Mouse (Mus musculus) cerebellum, adult 2 months (tissue): ENCODE data around the gene Slk.

ENCODE experiments used
- CTCF ChIP-seq: fragments of 200-500 bp; IDR thresholded peaks from 2 replicates; pipeline ENCODE4 v1.5.1; 2011; ENCODE audit warnings: low read depth, mild to moderate bottlenecking, control low read depth, low read length, moderate library complexity, borderline replicate concordance; ENCODE audit not compliant: insufficient read depth
- POLR2A ChIP-seq: fragments of 200-500 bp; IDR thresholded peaks from 2 replicates; pipeline ENCODE4 v1.6.1; 2011; ENCODE audit warnings: low read length, control low read depth, borderline replicate concordance; ENCODE audit not compliant: insufficient read depth

DNA sequence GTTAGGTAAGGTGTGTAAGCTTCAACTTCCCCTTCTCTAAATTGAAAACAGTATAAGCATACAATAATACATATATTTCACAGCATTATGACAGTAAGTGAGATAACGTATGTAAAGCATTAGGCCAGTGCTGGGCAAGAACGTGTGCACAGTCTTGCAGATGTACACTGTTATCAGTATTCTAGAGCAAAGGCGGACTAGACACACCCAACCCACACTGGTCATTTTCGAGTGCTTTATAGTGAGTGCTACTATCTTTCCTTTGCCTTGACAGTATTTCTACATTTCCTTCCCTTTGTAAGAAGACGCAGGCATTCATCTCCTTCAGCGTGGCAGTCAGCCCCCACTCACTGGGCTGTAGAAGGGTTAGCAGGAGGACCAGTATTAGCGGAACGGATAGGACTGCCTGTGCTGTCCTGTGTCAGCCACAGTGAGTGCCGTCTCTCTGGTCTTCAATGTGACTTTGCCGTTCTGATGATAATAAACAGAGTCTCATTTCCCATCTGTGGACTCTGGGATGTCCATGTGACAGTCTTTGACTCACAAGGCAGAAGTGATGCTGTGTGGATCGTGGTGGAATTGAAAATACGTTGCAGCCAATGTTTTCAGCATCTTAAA, 18.8 kb upstream of the Slk start:
- no peak for TF ChIP-seq CTCF
- no peak for TF ChIP-seq POLR2A
